Mouse (Mus musculus) bone marrow macrophage, adult 2 months (primary cell): ENCODE results near the gene Rab11fip5.

Source experiments
- CTCF ChIP-seq: IDR thresholded peaks from 2 replicates; pipeline ENCODE4 v1.5.1; 2012; ENCODE audit warnings: low read depth, mild to moderate bottlenecking, low read length, moderate library complexity
- POLR2A ChIP-seq: IDR thresholded peaks from 2 replicates; pipeline ENCODE4 v1.6.1; 2012; ENCODE audit warnings: mild to moderate bottlenecking, low read depth, low read length, borderline replicate concordance

GRCm38 (mm10) chr6:85369181-85369860, 5.1 kb downstream of the Rab11fip5 start:
- TF ChIP-seq CTCF (no peak), POLR2A (no peak)
